Mouse (Mus musculus) lung, postnatal 0 days (tissue): ENCODE data around the gene Ppp1r14c. TPM values are rescaled to one million over a fixed set of nuclear protein-coding genes. Genes with fewer than 3 reads are reported as not detected.

ENCODE experiments used
- ATAC-seq: fragments of 200-750 bp; cut with Nextera tagmentation; 2 replicates; pipeline ENCODE4 v1.8.0; 2017; ENCODE audit warnings: moderate library complexity
- DNase-seq: peaks from one replicate; pipeline ENCODE4 v3.0.0-alpha.2; 2016; ENCODE audit warnings: low spot score
- H3K27ac ChIP-seq: fragments of 300-500 bp; sonication (generic); 2 replicates; pipeline ENCODE4 v1.5.1; 2014; ENCODE audit warnings: antibody characterized with exemption, mild to moderate bottlenecking, low read length, mixed read lengths
- H3K27me3 ChIP-seq: fragments of 300-500 bp; sonication (generic); replicated peaks from 2 replicates; pipeline ENCODE4 v1.6.1; 2014; ENCODE audit warnings: low read length, mixed read lengths; ENCODE audit not compliant: insufficient read depth
- H3K36me3 ChIP-seq: fragments of 300-500 bp; sonication (generic); 2 replicates; pipeline ENCODE4 v1.6.1; 2014; ENCODE audit warnings: low read length, mixed read lengths; ENCODE audit not compliant: insufficient read depth
- H3K4me1 ChIP-seq: fragments of 300-500 bp; sonication (generic); 2 replicates; pipeline ENCODE4 v1.6.1; 2014; ENCODE audit warnings: antibody characterized with exemption, low read depth, low read length, mixed read lengths; ENCODE audit not compliant: insufficient read depth
- H3K4me2 ChIP-seq: fragments of 300-500 bp; sonication (generic); replicated peaks from 2 replicates; pipeline ENCODE4 v1.6.1; 2014; ENCODE audit warnings: low read depth, mild to moderate bottlenecking, low read length, moderate library complexity, mixed read lengths
- H3K4me3 ChIP-seq: fragments of 300-500 bp; sonication (generic); 2 replicates; pipeline ENCODE4 v1.5.1; 2014; ENCODE audit warnings: low read depth, low read length
- H3K9ac ChIP-seq: fragments of 300-500 bp; sonication (generic); replicated peaks from 2 replicates; pipeline ENCODE4 v1.6.1; 2014; ENCODE audit warnings: low read depth, mild to moderate bottlenecking
- H3K9me3 ChIP-seq: fragments of 300-500 bp; sonication (generic); 2 replicates; pipeline ENCODE4 v1.6.1; 2016; ENCODE audit warnings: low read length, mixed read lengths
- CTCF ChIP-seq: IDR thresholded peaks from 2 replicates; pipeline ENCODE4 v1.5.1; 2016; ENCODE audit warnings: antibody characterized with exemption, mild to moderate bottlenecking
- EP300 ChIP-seq: IDR thresholded peaks from 2 replicates; pipeline ENCODE4 v1.6.1; 2016; ENCODE audit warnings: antibody characterized with exemption, mild to moderate bottlenecking, control low read depth
- WGBS: fragments of 180-500 bp; shearing (Covaris S2); extraction: QIAGEN DNeasy Blood & Tissue Kit; methylation state at CpG from one replicate; pipeline ENCODE4 v1.1.7; 2014; 5-methylcytosine and 5-hydroxymethylcytosine counted together
- polyA plus RNA-seq: library from polyadenylated mRNA; unstranded; fragments of >200 nt; fragmentation: Nextera tagmentation; extraction: Ambion mirVana; gene quantifications from 2 replicates; pipeline ENCODE4 v1.2.1, GENCODE M21; 2015

The Ppp1r14c gene
- polyA plus RNA-seq, 1 experiment from 2014 or later = 148 TPM

DNA sequence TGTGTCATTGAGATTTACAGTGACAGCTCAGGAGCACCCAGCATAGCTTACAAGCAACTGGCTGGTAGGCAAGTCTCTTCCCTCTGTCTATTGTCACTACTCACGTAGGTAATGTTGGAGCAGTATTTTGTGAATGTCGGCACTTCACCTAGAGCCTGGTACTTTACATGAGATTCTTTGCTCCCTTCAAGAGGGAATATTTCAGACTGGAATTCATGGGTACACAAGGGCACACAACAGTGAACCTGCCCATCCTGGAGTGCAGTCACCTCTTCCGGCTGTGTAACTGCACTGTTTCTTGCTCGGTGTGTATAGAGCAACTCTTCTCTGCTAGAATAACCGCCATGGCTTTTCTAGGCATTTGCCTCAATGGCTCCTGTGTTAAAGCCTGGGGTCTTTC lies 82.8 kb downstream of the Ppp1r14c start:
- H3K36me3 ChIP-seq = no peaks in the 10 kb centered on the region
- H3K9ac ChIP-seq = no peak overlapping the region
- no peak for TF ChIP-seq CTCF
- peak; percentile 59 for TF ChIP-seq EP300
- no peaks in the 10 kb centered on the region for H3K27me3 ChIP-seq
- H3K4me3 ChIP-seq = no peak overlapping the region
- no peaks in the 10 kb centered on the region for H3K4me1 ChIP-seq
- no peak overlapping the region for H3K4me2 ChIP-seq
- ATAC-seq (peak; percentile 60), DNase-seq (peak; percentile 76)
- 64% methylated on average over 5 of the region's 5 CpGs for WGBS
- H3K9me3 ChIP-seq = no peaks in the 10 kb centered on the region
- H3K27ac ChIP-seq = peak overlapping the region; percentile 60; the same call in 1 of the 2 replicates

DNA sequence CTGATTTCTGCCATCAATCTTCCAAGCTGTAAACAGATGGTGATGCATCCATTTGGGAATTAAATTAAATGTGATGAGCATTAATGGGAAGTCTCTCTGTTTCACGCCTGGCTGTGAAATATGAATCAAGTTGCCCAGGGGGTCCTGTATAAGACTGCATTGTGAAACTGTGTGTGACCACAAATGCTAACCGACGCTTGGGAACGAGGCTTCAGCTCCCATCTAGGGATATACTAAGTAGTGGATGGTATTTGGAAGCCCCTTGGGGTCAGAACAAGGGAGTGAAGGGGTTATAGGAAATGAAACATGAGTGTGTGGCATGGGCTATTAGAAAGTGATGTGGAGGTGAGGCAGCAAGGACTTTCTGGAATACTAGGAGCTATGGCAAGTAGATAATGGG lies 86.1 kb downstream of the Ppp1r14c start:
- H3K27ac ChIP-seq = no peak overlapping the region
- 82% methylated on average over 4 of the region's 4 CpGs for WGBS
- DNase-seq (peak; percentile 3), ATAC-seq (no peak)
- TF ChIP-seq CTCF = no peak
- no peak for TF ChIP-seq EP300
- no peak overlapping the region for H3K4me2 ChIP-seq
- no peaks in the 10 kb centered on the region for H3K9me3 ChIP-seq
- no peaks in the 10 kb centered on the region for H3K4me1 ChIP-seq
- H3K36me3 ChIP-seq = no peaks in the 10 kb centered on the region
- H3K4me3 ChIP-seq = no peak overlapping the region
- H3K27me3 ChIP-seq = no peaks in the 10 kb centered on the region
- H3K9ac ChIP-seq = no peak overlapping the region

DNA sequence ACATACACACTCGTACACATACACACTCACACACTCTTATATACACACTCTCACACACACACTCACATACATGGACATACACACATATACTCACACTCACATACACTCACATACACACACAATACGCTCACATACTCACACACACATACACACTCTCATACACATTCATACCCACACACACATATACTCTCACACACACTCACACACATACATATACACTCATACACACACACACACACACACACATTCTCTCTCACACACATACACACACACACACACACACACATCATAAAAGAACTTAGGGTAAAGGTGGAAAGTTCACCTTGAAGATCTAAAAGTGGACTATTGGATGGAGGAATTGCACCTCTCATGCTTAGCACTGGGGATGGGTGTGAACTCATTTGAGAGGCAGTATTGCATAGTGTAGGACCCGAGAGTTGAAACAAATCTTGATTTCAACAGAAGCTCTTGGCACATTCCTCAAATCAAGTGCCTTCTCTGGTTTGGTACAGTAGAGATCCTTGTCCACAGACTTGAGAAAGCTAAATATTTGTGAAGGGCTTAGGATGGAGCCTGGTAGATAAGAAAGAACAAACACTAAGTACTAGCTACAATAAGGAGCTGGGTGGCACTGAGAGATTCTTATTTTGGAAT lies 87.1 kb downstream of the Ppp1r14c start:
- no peak overlapping the region for H3K4me2 ChIP-seq
- H3K4me3 ChIP-seq = no peak overlapping the region
- H3K4me1 ChIP-seq = no peaks in the 10 kb centered on the region
- DNase-seq (peak; percentile 93), ATAC-seq (peak; percentile 96)
- peak; percentile 97 for TF ChIP-seq EP300
- no peak for TF ChIP-seq CTCF
- no peaks in the 10 kb centered on the region for H3K27me3 ChIP-seq
- no peaks in the 10 kb centered on the region for H3K9me3 ChIP-seq
- 48% methylated on average over 3 of the region's 3 CpGs for WGBS
- no peaks in the 10 kb centered on the region for H3K36me3 ChIP-seq
- H3K27ac ChIP-seq = no peak overlapping the region
- no peak overlapping the region for H3K9ac ChIP-seq

DNA sequence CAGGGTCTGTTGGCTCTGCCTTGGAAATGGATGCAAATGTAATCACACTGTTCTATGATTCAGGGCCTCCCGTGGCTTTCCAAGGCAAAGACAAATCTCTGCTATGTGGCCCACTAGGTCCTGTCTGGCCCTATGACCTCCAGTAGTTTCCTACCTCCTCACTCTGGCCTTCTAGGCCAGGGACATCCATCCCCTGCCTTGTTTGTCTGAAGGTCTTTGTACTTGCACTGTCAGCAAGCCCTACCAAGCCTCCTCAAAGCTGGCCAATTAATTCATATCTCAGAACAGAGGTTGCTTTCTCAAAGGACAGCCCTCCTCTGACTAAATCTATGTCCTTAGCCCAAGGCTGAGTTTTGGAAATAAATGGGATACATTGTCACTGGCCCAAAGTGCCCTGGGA lies 92.8 kb downstream of the Ppp1r14c start:
- no peak overlapping the region for H3K9ac ChIP-seq
- no peaks in the 10 kb centered on the region for H3K4me1 ChIP-seq
- no peak overlapping the region for H3K4me3 ChIP-seq
- 86% methylated on average over 1 of the region's 1 CpGs for WGBS
- no peak for DNase-seq
- no peaks in the 10 kb centered on the region for H3K27me3 ChIP-seq
- no peak for TF ChIP-seq EP300
- no peak for ATAC-seq
- H3K27ac ChIP-seq = no peak overlapping the region
- no peaks in the 10 kb centered on the region for H3K36me3 ChIP-seq
- no peaks in the 10 kb centered on the region for H3K9me3 ChIP-seq
- H3K4me2 ChIP-seq = no peak overlapping the region

DNA sequence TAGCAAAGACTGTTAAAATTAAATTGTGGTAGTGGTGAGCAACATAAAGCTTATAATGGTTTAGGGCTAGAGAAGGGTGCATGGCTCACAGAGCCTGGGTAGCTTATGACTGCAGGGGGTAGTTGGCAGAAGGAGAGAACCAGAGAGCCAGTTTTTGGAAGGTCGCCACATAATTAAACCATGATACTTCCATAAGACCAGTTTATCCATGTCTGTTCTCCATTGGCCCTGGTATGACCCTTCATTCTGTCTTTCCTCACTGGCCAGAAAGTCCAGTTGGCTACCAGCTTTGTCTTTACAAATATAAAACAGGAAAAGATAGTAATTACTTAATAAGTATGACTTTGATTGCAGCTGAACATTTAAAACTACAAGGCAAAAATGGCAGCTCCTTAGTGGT lies 95.0 kb downstream of the Ppp1r14c start:
- H3K36me3 ChIP-seq = no peaks in the 10 kb centered on the region
- no peak overlapping the region for H3K27ac ChIP-seq
- H3K4me1 ChIP-seq = no peaks in the 10 kb centered on the region
- no peak overlapping the region for H3K4me2 ChIP-seq
- ATAC-seq (no peak), DNase-seq (no peak)
- 78% methylated on average over 1 of the region's 1 CpGs for WGBS
- H3K9ac ChIP-seq = no peak overlapping the region
- H3K9me3 ChIP-seq = no peaks in the 10 kb centered on the region
- H3K4me3 ChIP-seq = no peak overlapping the region
- TF ChIP-seq EP300 (no peak), CTCF (no peak)
- no peaks in the 10 kb centered on the region for H3K27me3 ChIP-seq

DNA sequence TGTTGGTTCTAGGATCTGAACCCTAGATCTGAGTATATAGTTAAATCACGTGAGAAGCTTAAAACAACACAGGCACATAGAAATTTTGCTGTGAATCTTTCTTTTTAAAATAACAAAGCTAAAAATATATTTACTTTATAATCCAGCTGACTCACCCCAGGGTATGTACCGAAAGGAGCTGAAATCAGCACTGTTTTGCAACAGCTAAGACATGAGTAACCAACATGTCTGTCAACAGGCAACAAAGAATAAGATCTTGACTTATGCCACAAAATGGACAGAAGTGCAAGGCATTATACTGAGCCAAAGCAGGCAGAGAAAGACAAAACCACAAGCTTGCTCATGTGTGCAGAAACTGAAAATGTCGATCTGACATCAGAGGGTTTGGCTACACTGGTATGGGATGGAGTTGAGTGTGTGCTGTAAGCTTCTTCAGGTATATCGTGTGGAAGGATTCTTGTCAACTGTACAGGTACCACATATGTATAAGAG lies 100.3 kb downstream of the Ppp1r14c start:
- no peaks in the 10 kb centered on the region for H3K4me1 ChIP-seq
- H3K27me3 ChIP-seq = no peaks in the 10 kb centered on the region
- no peak overlapping the region for H3K4me2 ChIP-seq
- no peaks in the 10 kb centered on the region for H3K9me3 ChIP-seq
- WGBS = 71% methylated on average over 4 of the region's 4 CpGs
- no peak overlapping the region for H3K4me3 ChIP-seq
- no peak overlapping the region for H3K27ac ChIP-seq
- no peak overlapping the region for H3K9ac ChIP-seq
- H3K36me3 ChIP-seq = no peaks in the 10 kb centered on the region
- no peak for TF ChIP-seq CTCF
- TF ChIP-seq EP300 = no peak
- DNase-seq (peak; percentile 28), ATAC-seq (peak; percentile 38; the same call in 1 of the 2 replicates)
